Mouse (Mus musculus) heart, embryonic 15.5 days (tissue): ENCODE data around the gene Ick. TPM values are rescaled to one million over a fixed set of nuclear protein-coding genes. Genes with fewer than 3 reads are reported as not detected.
"Not testable (repeated sequence)": the region's sequence is repeated elsewhere in the genome, so short reads cannot be mapped to it uniquely, and the experiment has no call there.

Experiments
- ATAC-seq: fragments of 200-750 bp; cut with Nextera tagmentation; replicated peaks from 2 replicates; pipeline ENCODE4 v1.8.0; 2017; ENCODE audit warnings: low read depth, moderate TSS enrichment; ENCODE audit not compliant: insufficient number of reproducible peaks, insufficient read depth, low FRiP score
- H3K27ac ChIP-seq: fragments of 300-500 bp; sonication (generic); 2 replicates; pipeline ENCODE4 v1.5.1; 2015; ENCODE audit warnings: mild to moderate bottlenecking, inconsistent platforms
- H3K27me3 ChIP-seq: fragments of 300-500 bp; sonication (generic); 2 replicates; pipeline ENCODE4 v1.6.1; 2015; ENCODE audit warnings: inconsistent platforms
- H3K36me3 ChIP-seq: fragments of 300-500 bp; sonication (generic); 2 replicates; pipeline ENCODE4 v1.6.1; 2015; ENCODE audit warnings: mild to moderate bottlenecking, inconsistent platforms
- H3K4me1 ChIP-seq: fragments of 300-500 bp; sonication (generic); replicated peaks from 2 replicates; pipeline ENCODE4 v1.6.1; 2015; ENCODE audit warnings: inconsistent platforms
- H3K4me2 ChIP-seq: fragments of 300-500 bp; sonication (generic); 2 replicates; pipeline ENCODE4 v1.6.1; 2015; ENCODE audit warnings: inconsistent platforms, mild to moderate bottlenecking, moderate library complexity
- H3K4me3 ChIP-seq: fragments of 300-500 bp; sonication (generic); 2 replicates; pipeline ENCODE4 v1.5.1; 2015; ENCODE audit warnings: mild to moderate bottlenecking, inconsistent platforms
- H3K9ac ChIP-seq: fragments of 300-500 bp; sonication (generic); 2 replicates; pipeline ENCODE4 v1.6.1; 2015; ENCODE audit warnings: mild to moderate bottlenecking, inconsistent platforms
- H3K9me3 ChIP-seq: fragments of 300-500 bp; sonication (generic); replicated peaks from 2 replicates; pipeline ENCODE4 v1.6.1; 2016; ENCODE audit warnings: inconsistent platforms
- WGBS: fragments of 180-500 bp; shearing (Covaris S2); methylation state at CpG from one replicate; pipeline ENCODE4 v1.1.7; 2015; ENCODE audit warnings: mixed read lengths; 5-methylcytosine and 5-hydroxymethylcytosine counted together
- polyA plus RNA-seq: library from polyadenylated mRNA; unstranded; fragments of >200 nt; fragmentation: Nextera tagmentation; extraction: Ambion mirVana; gene quantifications from 2 replicates; pipeline ENCODE4 v1.2.1, GENCODE M21; 2015

Ick gene
- polyA plus RNA-seq: 13.4 and 16.8 TPM in 2 replicates

DNA sequence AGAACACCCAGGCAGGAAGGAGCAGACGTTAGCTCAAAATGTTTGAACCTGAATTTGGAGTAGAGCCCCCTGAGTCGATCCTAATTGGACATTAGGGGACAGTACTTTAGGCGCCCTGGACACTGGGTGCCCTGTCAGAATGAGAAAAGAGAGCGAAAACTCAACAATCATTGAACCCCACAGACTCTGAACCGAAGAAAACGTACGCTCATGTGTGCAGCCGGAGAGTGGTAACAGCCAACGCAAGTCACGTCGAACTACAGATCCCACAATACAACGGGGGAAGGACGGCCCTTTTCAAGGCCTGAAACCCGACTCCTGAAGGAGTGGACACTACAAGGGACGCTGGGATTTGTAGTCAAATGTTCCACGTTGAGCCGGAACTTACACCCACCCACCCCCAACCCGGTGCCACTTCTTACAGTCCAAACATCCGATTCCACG is at the start of gene Ick, which contains the start of gene Fbxo9:
Gene Ick (plus strand): TSS at position 397 of the 444 bp plus-strand sequence.
Gene Fbxo9 (minus strand): TSS at position 270 of the 444 bp plus-strand sequence.
- Histone ChIP-seq H3K4me2 (peak within 1 kb of the TSS; percentile 83), H3K36me3 (no peaks in the 10 kb centered on the region), H3K4me1 (peaks cover 27% of the 10 kb centered on the region), H3K27me3 (no peaks in the 10 kb centered on the region), H3K27ac (peak within 1 kb of the TSS; percentile 96), H3K4me3 (peak within 1 kb of the TSS; percentile 91), H3K9ac (peak within 1 kb of the TSS; percentile 91), H3K9me3 (no peaks in the 10 kb centered on the region)
- peak; percentile 89 for ATAC-seq
- 0% methylated on average over 20 of the region's 20 CpGs for WGBS

DNA sequence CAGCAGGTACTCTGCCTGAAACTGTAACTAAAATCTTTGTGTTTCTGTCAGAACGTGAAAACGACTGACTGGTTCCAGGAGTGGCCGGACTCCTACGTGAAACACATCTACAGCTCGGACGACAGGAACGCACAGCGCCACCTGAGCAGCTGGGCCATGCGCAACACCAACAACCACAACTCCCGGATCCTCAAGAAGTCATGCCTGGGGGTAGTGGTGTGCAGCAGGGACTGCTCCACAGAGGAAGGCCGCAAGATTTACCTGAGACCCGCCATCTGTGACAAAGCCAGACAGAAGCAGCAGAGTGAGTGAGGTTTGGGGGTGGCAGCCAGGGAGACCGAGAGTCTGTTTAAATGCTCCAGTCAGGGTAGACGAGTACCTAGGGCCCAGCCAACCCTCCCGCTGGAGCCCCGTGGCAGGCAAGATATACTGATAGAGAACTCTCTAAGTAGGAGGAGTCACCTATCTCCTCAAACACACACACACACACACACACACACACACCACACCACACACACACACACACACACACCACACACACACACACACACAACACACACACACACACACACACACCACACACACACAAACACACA is 49.4 kb upstream of the Ick start:
- H3K4me3 ChIP-seq: no peak overlapping the region
- no peak for ATAC-seq
- H3K9me3 ChIP-seq: no peaks in the 10 kb centered on the region
- H3K36me3 ChIP-seq: no peaks in the 10 kb centered on the region
- H3K4me2 ChIP-seq: no peak overlapping the region
- no peaks in the 10 kb centered on the region for H3K27me3 ChIP-seq
- H3K9ac ChIP-seq: no peak overlapping the region
- WGBS: 72% methylated on average over 16 of the region's 16 CpGs
- no peak overlapping the region for H3K27ac ChIP-seq
- H3K4me1 ChIP-seq: peaks cover 7% of the 10 kb centered on the region; the same call in 1 of the 2 replicates

DNA sequence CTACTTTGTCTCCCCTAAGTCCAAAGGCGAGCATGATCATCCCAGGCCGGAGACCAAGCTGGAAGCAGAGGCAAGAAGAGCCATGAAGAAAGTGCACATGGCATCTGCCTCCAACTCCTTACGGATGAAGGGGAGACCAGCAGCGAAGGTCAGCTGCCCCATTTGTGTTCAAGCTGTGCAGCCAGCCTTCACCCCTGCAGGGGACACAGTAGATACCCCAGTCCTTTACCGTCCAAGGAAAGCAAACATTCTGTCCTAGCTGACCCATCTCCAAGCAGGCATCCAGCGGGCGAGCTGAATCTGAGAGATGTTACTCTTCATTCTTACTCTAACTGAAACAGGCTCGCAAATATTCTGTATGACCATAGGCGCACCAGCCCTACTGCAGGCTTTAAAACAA is 46.6 kb upstream of the Ick start:
- H3K4me3 ChIP-seq: no peak overlapping the region
- no peaks in the 10 kb centered on the region for H3K9me3 ChIP-seq
- no peaks in the 10 kb centered on the region for H3K36me3 ChIP-seq
- no peak overlapping the region for H3K27ac ChIP-seq
- no peaks in the 10 kb centered on the region for H3K27me3 ChIP-seq
- ATAC-seq: no peak
- no peak overlapping the region for H3K9ac ChIP-seq
- no peak overlapping the region for H3K4me2 ChIP-seq
- peaks cover 7% of the 10 kb centered on the region; the same call in 1 of the 2 replicates for H3K4me1 ChIP-seq
- 79% methylated on average over 9 of the region's 9 CpGs for WGBS

DNA sequence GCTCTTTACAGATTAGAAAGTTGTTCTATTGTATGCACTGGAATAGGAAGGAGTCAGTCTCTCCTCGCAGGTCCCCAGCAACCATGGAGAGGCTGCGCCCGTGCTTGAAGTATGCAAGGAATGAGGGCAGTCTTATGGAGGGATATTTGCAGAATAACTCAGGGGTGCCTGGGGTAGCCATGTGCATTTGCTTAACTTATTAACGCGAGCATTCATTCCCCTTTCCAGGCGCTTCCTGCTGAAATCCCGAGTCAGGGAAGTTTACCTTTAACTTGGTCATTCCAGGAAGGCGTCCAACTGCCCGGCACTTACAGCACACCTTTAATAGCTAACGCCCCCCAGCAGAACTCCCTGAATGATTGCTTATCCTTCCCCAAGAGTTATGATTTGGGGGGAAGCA is 44.9 kb upstream of the Ick start:
- WGBS: 44% methylated on average over 10 of the region's 10 CpGs
- Histone ChIP-seq H3K9me3 (no peaks in the 10 kb centered on the region), H3K4me2 (no peak overlapping the region), H3K36me3 (no peaks in the 10 kb centered on the region), H3K4me3 (no peak overlapping the region), H3K9ac (no peak overlapping the region), H3K27me3 (no peaks in the 10 kb centered on the region), H3K4me1 (peaks cover 7% of the 10 kb centered on the region; the same call in 1 of the 2 replicates), H3K27ac (no peak overlapping the region)
- no peak for ATAC-seq

DNA sequence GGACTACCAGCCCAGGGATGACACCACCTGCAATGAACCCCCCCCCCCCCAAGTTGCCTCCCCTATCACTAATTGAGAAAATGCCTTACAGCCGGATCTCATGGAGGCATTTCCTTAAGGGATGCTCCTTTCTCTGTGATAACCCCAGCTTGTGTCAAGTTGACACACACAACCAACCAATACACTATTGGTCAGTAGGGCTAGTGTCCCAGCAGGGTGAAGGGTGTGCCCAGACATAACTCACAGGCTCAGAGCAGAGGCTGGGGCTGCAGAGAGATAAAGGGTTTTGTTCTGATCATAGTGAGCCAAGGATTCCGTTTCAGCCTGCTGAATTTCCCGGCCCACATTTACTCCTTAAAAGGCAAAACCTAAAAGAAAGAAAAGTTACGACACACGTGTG is 38.5 kb upstream of the Ick start:
- Histone ChIP-seq H3K4me2 (no peak overlapping the region), H3K4me3 (no peak overlapping the region), H3K9me3 (no peaks in the 10 kb centered on the region), H3K4me1 (no peaks in the 10 kb centered on the region), H3K27me3 (no peaks in the 10 kb centered on the region), H3K36me3 (no peaks in the 10 kb centered on the region), H3K27ac (no peak overlapping the region), H3K9ac (no peak overlapping the region)
- WGBS: 67% methylated on average over 5 of the region's 5 CpGs
- no peak for ATAC-seq

DNA sequence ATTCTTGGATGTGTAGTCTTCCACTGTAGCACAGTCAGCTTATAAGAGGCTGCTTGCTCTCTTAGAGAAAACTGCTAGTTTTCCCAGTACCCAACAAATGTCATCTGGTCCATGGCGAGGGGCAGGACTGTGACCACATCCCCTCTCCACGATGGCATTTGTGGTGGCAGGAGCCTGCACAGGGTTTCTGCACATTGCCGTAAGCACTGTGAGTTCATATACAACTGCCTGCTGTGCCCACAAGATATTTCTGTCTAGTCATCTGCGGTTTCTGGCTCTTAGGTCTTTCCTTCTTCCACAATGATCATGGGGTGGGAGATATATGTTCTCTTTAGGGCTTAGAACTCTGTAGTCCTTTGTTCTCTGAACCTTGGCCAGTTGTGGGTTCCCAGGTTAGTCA is 37.4 kb upstream of the Ick start:
- no peaks in the 10 kb centered on the region for H3K36me3 ChIP-seq
- no peak overlapping the region for H3K4me3 ChIP-seq
- ATAC-seq: no peak
- H3K4me1 ChIP-seq: no peaks in the 10 kb centered on the region
- no peak overlapping the region for H3K4me2 ChIP-seq
- no peaks in the 10 kb centered on the region for H3K9me3 ChIP-seq
- H3K9ac ChIP-seq: no peak overlapping the region
- H3K27me3 ChIP-seq: no peaks in the 10 kb centered on the region
- WGBS: 77% methylated on average over 4 of the region's 4 CpGs
- H3K27ac ChIP-seq: no peak overlapping the region

DNA sequence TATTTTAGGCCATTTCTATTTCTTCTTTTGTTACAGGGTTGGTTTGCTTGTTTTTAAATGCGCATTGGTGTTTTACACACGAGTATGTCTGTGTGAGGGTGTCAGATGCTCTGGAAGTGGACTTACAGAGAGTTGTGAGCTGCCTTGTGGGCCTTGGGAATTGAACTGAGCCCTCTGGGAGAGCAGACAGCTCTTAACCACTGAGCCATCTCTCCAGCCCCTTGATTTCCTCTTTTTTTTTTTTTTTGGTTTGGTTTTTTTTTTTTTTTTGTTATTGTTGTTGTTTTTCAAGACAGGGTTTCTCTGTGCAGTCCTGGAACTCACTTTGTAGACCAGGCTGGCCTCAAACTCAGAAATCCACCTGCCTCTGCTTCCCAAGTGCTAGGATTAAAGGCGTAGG is 35.7 kb upstream of the Ick start:
- H3K9ac ChIP-seq, H3K27me3 ChIP-seq, H3K4me3 ChIP-seq, H3K4me1 ChIP-seq, H3K36me3 ChIP-seq, ATAC-seq, H3K4me2 ChIP-seq, H3K9me3 ChIP-seq, H3K27ac ChIP-seq: not testable (repeated sequence)
- 84% methylated on average over 3 of the region's 3 CpGs for WGBS

DNA sequence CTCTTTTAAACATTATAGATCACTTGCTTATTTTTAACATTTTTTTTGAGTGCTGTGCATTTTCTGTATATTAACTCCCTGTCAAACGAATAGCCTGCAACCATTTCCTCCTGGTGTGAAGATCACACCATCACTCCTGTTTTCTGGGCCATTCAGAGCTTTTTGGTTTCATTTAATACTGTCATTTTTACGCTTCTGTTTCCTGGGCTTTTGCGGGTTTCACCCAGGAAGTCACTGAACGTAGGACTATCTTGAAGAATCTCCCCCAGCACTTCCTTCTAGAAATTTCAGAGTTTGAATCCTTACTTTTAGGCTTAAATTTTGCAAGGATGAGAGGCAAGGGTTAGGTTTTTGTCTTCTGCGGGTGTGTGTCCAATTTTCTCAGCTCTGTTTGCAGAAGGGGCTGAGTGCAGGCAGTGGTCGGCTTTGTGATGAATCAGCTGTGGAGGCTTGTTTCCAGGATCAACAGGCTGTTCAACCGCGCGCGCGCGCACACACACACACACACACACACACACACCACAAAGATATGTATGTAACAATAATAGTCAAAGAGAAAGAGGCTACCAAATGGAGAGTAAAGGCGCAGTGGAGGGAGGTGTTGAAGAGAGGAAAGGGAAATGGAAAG is 35.2 kb upstream of the Ick start:
- H3K4me2 ChIP-seq: no peak overlapping the region
- no peak overlapping the region for H3K27ac ChIP-seq
- H3K36me3 ChIP-seq: no peaks in the 10 kb centered on the region
- WGBS: 85% methylated on average over 13 of the region's 13 CpGs
- H3K9me3 ChIP-seq: no peaks in the 10 kb centered on the region
- H3K9ac ChIP-seq: no peak overlapping the region
- H3K4me1 ChIP-seq: no peaks in the 10 kb centered on the region
- ATAC-seq: no peak
- H3K27me3 ChIP-seq: no peaks in the 10 kb centered on the region
- no peak overlapping the region for H3K4me3 ChIP-seq

DNA sequence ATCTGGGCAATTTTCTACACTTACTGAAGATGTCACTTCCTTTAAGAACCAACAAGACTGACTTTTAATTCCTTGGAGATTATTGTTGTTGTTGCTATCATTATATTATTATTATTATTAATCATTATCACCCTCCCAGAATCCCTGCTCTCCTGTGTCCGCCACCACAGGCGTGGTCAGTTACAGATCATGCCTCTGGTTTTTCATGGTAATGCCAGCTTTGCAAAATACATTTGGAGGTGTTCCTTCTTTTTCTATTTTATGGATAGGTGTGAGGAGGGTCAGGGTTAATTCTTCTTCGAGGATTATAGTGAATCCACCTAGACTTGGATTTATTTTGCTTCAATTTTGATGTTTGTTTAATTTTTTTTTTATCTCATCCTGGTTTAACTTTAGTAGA is 33.7 kb upstream of the Ick start:
- 84% methylated on average over 3 of the region's 3 CpGs for WGBS
- H3K27ac ChIP-seq: no peak overlapping the region
- no peaks in the 10 kb centered on the region for H3K36me3 ChIP-seq
- H3K9me3 ChIP-seq: no peaks in the 10 kb centered on the region
- no peak overlapping the region for H3K4me3 ChIP-seq
- H3K4me1 ChIP-seq: no peaks in the 10 kb centered on the region
- no peak for ATAC-seq
- no peak overlapping the region for H3K4me2 ChIP-seq
- H3K9ac ChIP-seq: no peak overlapping the region
- H3K27me3 ChIP-seq: no peaks in the 10 kb centered on the region

DNA sequence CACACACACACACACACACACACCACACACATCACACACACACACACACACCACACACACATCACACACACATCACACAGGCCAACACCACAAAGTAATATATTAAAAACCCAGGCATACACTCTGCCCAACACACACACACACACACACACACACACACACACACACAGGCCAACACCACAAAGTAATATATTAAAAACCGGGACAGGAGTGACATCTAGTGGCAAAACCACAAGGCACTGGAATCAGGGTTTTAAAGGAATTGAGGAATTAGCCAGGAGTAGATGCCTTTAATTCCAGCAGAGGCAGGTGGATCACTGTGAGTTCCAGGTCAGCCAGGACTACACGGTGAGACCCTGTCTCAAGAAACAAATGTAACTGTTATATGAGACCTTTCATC is 30.8 kb upstream of the Ick start:
- Histone ChIP-seq H3K9ac (no peak overlapping the region), H3K27ac (no peak overlapping the region), H3K4me3 (no peak overlapping the region), H3K27me3 (no peaks in the 10 kb centered on the region), H3K9me3 (no peaks in the 10 kb centered on the region), H3K4me1 (no peaks in the 10 kb centered on the region), H3K36me3 (peaks cover 15% of the 10 kb centered on the region), H3K4me2 (no peak overlapping the region)
- no peak for ATAC-seq
- 21% methylated on average over 2 of the region's 2 CpGs for WGBS

DNA sequence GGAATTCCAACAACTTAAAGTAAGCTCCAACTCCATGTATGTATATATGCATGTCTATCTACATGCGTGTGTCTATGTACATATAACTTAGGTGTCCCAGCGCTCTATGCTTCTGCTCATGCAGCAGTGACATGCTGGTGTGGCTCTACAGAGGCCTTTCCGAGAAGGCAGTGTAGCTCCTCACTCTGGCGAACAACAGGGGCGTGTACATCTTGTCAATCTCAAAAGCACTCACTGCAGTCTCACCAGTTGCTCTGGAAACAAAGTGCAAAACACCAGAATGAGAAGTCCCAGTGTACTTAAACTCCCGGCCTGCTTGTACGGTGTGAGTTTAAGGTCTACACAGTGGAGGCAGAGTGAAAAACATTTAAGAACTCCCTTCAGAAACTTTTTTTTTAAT is 27.2 kb upstream of the Ick start:
- no peak overlapping the region for H3K27ac ChIP-seq
- 78% methylated on average over 7 of the region's 7 CpGs for WGBS

DNA sequence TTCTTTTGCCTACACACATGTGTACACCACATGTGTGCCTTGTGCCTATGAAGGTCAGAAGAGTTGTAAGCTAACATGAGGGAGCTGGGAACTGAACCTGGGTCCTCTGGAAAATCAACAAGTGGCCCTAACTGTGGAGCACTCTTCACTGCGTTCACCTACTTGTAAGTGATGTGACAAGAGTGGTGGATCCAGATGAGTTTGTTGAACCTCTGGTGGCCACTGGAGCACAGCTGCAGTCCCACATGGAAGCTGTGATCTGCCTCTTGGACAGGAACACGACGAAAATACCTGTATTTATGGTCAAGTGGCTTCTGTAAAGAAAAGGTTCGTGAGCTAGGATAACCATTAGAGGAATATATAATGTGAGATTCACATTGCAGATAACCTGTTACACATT is 24.7 kb upstream of the Ick start:
- Histone ChIP-seq H3K4me3 (no peak overlapping the region), H3K27me3 (no peaks in the 10 kb centered on the region), H3K4me1 (peaks cover 11% of the 10 kb centered on the region), H3K9me3 (no peaks in the 10 kb centered on the region), H3K27ac (no peak overlapping the region), H3K9ac (no peak overlapping the region), H3K4me2 (no peak overlapping the region), H3K36me3 (peaks cover 56% of the 10 kb centered on the region)
- no peak for ATAC-seq
- WGBS: 86% methylated on average over 4 of the region's 4 CpGs

More for the DNA sequence above, 27.2 kb upstream of the Ick start:
- Histone ChIP-seq H3K4me2 (no peak overlapping the region), H3K9ac (no peak overlapping the region), H3K9me3 (no peaks in the 10 kb centered on the region), H3K4me1 (no peaks in the 10 kb centered on the region), H3K36me3 (peaks cover 48% of the 10 kb centered on the region), H3K4me3 (no peak overlapping the region), H3K27me3 (no peaks in the 10 kb centered on the region)
- ATAC-seq: no peak
